Mouse (Mus musculus): ENCODE results near the gene Gcgr.
"Not testable (repeated sequence)": the region's sequence is repeated elsewhere in the genome, so short reads cannot be mapped to it uniquely, and the experiment has no call there.

Gene Gcgr

GRCm38 (mm10) chr11:120538485-120538884 is 8.0 kb downstream of the Gcgr start:
- no peak for DNase-seq (ENCODE audit: low read depth, low spot score)

- DNase-seq (ENCODE audit: low read depth, low spot score): no peak
Measured at GRCm38 (mm10) chr11:120538955-120539284, 8.4 kb downstream of the Gcgr start.

GRCm38 (mm10) chr11:120539285-120540014 is 9.0 kb downstream of the Gcgr start:
- no peak for DNase-seq (ENCODE audit: low read depth, low spot score)

GRCm38 (mm10) chr11:120541907-120542306 is 11.4 kb downstream of the Gcgr start:
- DNase-seq (ENCODE audit: low read depth, low spot score): no peak

GRCm38 (mm10) chr11:120542376-120542775 is 11.9 kb downstream of the Gcgr start:
- DNase-seq (ENCODE audit: low read depth, low spot score): no peak

- no peak for DNase-seq (ENCODE audit: low read depth, low spot score)
Measured at GRCm38 (mm10) chr11:120545964-120546363, 15.5 kb downstream of the Gcgr start.

- DNase-seq (ENCODE audit: low read depth, low spot score): no peak
Measured at GRCm38 (mm10) chr11:120547469-120547868, 17.0 kb downstream of the Gcgr start.

- DNase-seq (ENCODE audit: low read depth, low spot score): no peak
Measured at GRCm38 (mm10) chr11:120548214-120548613, 17.7 kb downstream of the Gcgr start.

GRCm38 (mm10) chr11:120548786-120549167 is 18.3 kb downstream of the Gcgr start:
- no peak for DNase-seq (ENCODE audit: low read depth, low spot score)

- DNase-seq (ENCODE audit: low read depth, low spot score): peak; percentile 75
Measured at GRCm38 (mm10) chr11:120549168-120549945, 18.9 kb downstream of the Gcgr start, which contains the start of gene Mcrip1. Gene Mcrip1 (minus strand): TSS chr11:120549727.

GRCm38 (mm10) chr11:120549986-120550809 is 19.7 kb downstream of the Gcgr start:
- no peak for DNase-seq (ENCODE audit: low read depth, low spot score)

GRCm38 (mm10) chr11:120550810-120551440 is 20.4 kb downstream of the Gcgr start, which contains the start of gene Ppp1r27:
Gene Ppp1r27 (minus strand): TSS chr11:120551132.
- DNase-seq (ENCODE audit: low read depth, low spot score): no peak

GRCm38 (mm10) chr11:120552736-120553135 is 22.2 kb downstream of the Gcgr start:
- no peak for DNase-seq (ENCODE audit: low read depth, low spot score)

GRCm38 (mm10) chr11:120554834-120555233 is 24.3 kb downstream of the Gcgr start:
- no peak for DNase-seq (ENCODE audit: low read depth, low spot score)

- no peak for DNase-seq (ENCODE audit: low read depth, low spot score)
Measured at GRCm38 (mm10) chr11:120555260-120555659, 24.8 kb downstream of the Gcgr start.

GRCm38 (mm10) chr11:120558843-120559242 is 28.3 kb downstream of the Gcgr start:
- not testable (repeated sequence) for DNase-seq (ENCODE audit: low read depth, low spot score)

GRCm38 (mm10) chr11:120560952-120561728 is 30.6 kb downstream of the Gcgr start:
- no peak for DNase-seq (ENCODE audit: low read depth, low spot score)

- no peak for DNase-seq (ENCODE audit: low read depth, low spot score)
Measured at GRCm38 (mm10) chr11:120562949-120563348, 32.5 kb downstream of the Gcgr start.

GRCm38 (mm10) chr11:120565114-120565513 is 34.6 kb downstream of the Gcgr start:
- DNase-seq (ENCODE audit: low read depth, low spot score): no peak

GRCm38 (mm10) chr11:120568324-120568723 is 37.8 kb downstream of the Gcgr start:
- DNase-seq (ENCODE audit: low read depth, low spot score): no peak

- no peak for DNase-seq (ENCODE audit: low read depth, low spot score)
Measured at GRCm38 (mm10) chr11:120571122-120571521, 40.6 kb downstream of the Gcgr start.
